Mouse (Mus musculus) thymus, postnatal 10 days (tissue): ENCODE measurements around the gene Gm29049.
"Not testable (repeated sequence)": the region's sequence is repeated elsewhere in the genome, so short reads cannot be mapped to it uniquely, and the experiment has no call there.

Experiments used
- DNase-seq, 2 experiments: peaks; one replicate each; pipeline ENCODE4 v3.0.0; 2021; ENCODE audit warnings: low spot score in 2 of 2

The Gm29049 gene

DNA sequence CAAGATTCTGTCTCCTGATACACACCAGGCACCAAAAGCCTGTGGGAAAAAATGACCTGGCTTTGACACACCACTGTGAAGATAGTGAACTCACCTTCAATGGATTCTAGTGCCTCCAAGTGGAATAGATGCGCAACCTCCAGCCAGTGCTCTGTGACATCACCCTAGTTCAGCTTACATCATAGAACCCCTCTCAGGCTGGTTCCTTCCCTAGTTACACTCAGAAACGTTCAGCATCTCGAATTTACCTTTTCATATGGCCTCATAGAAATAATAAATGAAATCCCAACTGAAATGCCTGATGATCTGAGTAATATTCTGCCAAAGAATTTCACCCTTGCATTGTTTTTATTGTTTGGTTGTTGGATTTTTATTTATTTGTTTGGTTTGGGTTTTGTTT lies at the start of gene Gm29049:
TSS of gene Gm29049 (minus strand) at position 101 of the 400 bp plus-strand sequence.
- not testable (repeated sequence) for DNase-seq
